Mouse (Mus musculus): ENCODE data around the gene Tmem167. TPM values are rescaled to one million over a fixed set of nuclear protein-coding genes. Genes with fewer than 3 reads are reported as not detected.

The Tmem167 gene
- total and polyA plus RNA-seq, 3 experiments = 15.0 to 22.5 TPM; not detected in 1

DNA sequence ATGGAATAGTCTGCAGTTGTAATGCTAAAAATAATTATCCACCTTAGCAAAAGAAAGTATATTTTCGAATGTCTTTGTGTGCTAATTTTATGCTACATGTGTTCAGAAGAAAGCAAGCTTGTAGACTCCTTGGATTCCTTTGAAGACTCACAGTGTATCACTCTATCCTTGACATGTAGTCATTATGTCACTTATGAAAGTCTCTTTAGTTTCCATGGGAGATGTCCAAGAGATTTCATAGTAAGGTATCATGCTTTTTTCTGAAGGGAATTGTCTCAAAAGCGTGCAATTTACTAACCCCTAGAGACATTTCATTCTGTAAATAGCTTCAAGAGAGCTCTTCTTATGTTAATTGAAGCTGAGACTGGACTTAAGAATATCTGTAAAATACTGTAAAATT lies 97.8 kb downstream of the Tmem167 start:
- Histone ChIP-seq H3K27ac (ENCODE audit: control insufficient read depth, low read depth, low read length) (no peak overlapping the region), H3K9me3 (replicated peaks; ENCODE audit: insufficient read depth, low read length) (no peaks in the 10 kb centered on the region), H3K27me3 (ENCODE audit: control insufficient read depth in 1 of 2, insufficient read depth in 2 of 2, low read length in 2 of 2) (no peaks in the 10 kb centered on the region; a peak in 1 of 4 replicates), H3K79me2 (ENCODE audit: control insufficient read depth, insufficient read depth, low read length, poor library complexity) (no peaks in the 10 kb centered on the region), H3K36me3 (ENCODE audit: control insufficient read depth in 1 of 2, insufficient read depth in 2 of 2, low read length in 2 of 2) (no peaks in the 10 kb centered on the region), H3K4me3 (ENCODE audit: control insufficient read depth in 1 of 2, insufficient read depth in 1 of 2, low read depth in 2 of 2, low read length in 2 of 2) (no peak overlapping the region), H3K4me1 (ENCODE audit: control insufficient read depth in 1 of 2, insufficient read depth in 2 of 2, low read length in 2 of 2) (no peaks in the 10 kb centered on the region), H3K9ac (ENCODE audit: control insufficient read depth, low read depth, low read length, poor library complexity, severe bottlenecking) (no peak overlapping the region)
- no peak for TF ChIP-seq GATA1 (IDR thresholded peaks at IDR 0.05; ENCODE audit: low read depth, low read length)
- TF ChIP-seq TCF12 (IDR thresholded peaks at IDR 0.05; ENCODE audit: low read depth, low read length) = no peak
- no peak for TF ChIP-seq CHD1 (IDR thresholded peaks at IDR 0.05; ENCODE audit: low read depth, low read length)
- no peak for DNase-seq (ENCODE audit: low read depth, low spot score)

DNA sequence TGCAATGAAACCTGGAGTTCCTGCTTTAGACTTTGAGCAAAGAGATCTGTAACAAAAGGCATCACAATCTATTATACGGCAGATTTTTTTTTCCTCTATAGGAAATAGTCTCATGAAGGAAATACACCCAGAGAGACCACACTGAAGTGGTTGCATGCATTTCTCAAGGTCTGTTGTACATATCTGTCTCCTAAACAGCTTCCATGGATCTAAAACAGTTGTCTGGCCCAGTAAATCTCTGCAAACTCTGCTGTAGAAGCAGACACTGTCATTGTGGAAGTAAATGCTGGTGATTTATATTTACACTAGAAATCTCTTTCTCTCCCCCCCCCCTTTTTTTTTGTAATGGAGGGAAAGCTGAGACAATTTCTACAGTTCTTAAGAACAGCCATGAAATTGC lies 99.1 kb downstream of the Tmem167 start:
- H3K27me3 ChIP-seq (ENCODE audit: control insufficient read depth in 1 of 2, insufficient read depth in 2 of 2, low read length in 2 of 2) = no peaks in the 10 kb centered on the region; a peak in 1 of 4 replicates
- no peak for TF ChIP-seq RAD21 (IDR thresholded peaks at IDR 0.05; ENCODE audit: low read depth, low read length)
- TF ChIP-seq MAFK (IDR thresholded peaks at IDR 0.05; ENCODE audit: borderline replicate concordance, low read depth, low read length) = no peak
- no peak for TF ChIP-seq MYC (IDR thresholded peaks at IDR 0.05; ENCODE audit: low read depth, low read length)
- TF ChIP-seq USF1 (IDR thresholded peaks at IDR 0.05; ENCODE audit: low read depth, low read length) = no peak
- TF ChIP-seq MAZ (IDR thresholded peaks at IDR 0.05; ENCODE audit: low read depth, low read length) = no peak
- no peak for TF ChIP-seq TBP (IDR thresholded peaks at IDR 0.05; ENCODE audit: low read depth, low read length)
- no peak for TF ChIP-seq UBTF (IDR thresholded peaks at IDR 0.05; ENCODE audit: borderline replicate concordance, insufficient read depth, low read depth, low read length)
- TF ChIP-seq HCFC1 (IDR thresholded peaks at IDR 0.05; ENCODE audit: low read depth, low read length) = no peak
- TF ChIP-seq ETS1 (IDR thresholded peaks at IDR 0.05; ENCODE audit: low read depth, low read length) = no peak
- no peak for TF ChIP-seq GATA1 (IDR thresholded peaks at IDR 0.05; ENCODE audit: low read depth, low read length)
- TF ChIP-seq BHLHE40 (IDR thresholded peaks at IDR 0.05; ENCODE audit: borderline replicate concordance, low read depth, low read length) = no peak
- TF ChIP-seq RCOR1 (IDR thresholded peaks at IDR 0.05; ENCODE audit: low read depth, low read length) = no peak
- TF ChIP-seq KAT2A (conservative IDR thresholded peaks at IDR 0.05; ENCODE audit: low read depth, low read length) = no peak
- no peak for TF ChIP-seq MEF2A (IDR thresholded peaks at IDR 0.05; ENCODE audit: extremely low read depth, insufficient replicate concordance, low read depth, low read length, poor library complexity, severe bottlenecking)
- TF ChIP-seq SIN3A (IDR thresholded peaks at IDR 0.05; ENCODE audit: low read length) = no peak
- TF ChIP-seq EP300 (IDR thresholded peaks at IDR 0.05; ENCODE audit: low read depth in 1 of 2, low read length in 2 of 2) = no peak
- no peak for TF ChIP-seq E2F4 (IDR thresholded peaks at IDR 0.05; ENCODE audit: borderline replicate concordance, low read depth, low read length)
- no peak for TF ChIP-seq ELF1 (IDR thresholded peaks at IDR 0.05; ENCODE audit: low read depth, low read length)
- no peak for DNase-seq (ENCODE audit: low read depth, low spot score)

More for the DNA sequence above, 99.1 kb downstream of the Tmem167 start:
- H3K27ac ChIP-seq (ENCODE audit: control insufficient read depth, low read depth, low read length) = no peak overlapping the region
- no peak overlapping the region for H3K4me3 ChIP-seq (ENCODE audit: control insufficient read depth in 1 of 2, insufficient read depth in 1 of 2, low read depth in 2 of 2, low read length in 2 of 2)
- no peaks in the 10 kb centered on the region for H3K36me3 ChIP-seq (ENCODE audit: control insufficient read depth in 1 of 2, insufficient read depth in 2 of 2, low read length in 2 of 2)
- H3K4me1 ChIP-seq (ENCODE audit: control insufficient read depth in 1 of 2, insufficient read depth in 2 of 2, low read length in 2 of 2) = no peaks in the 10 kb centered on the region
- no peak overlapping the region for H3K9ac ChIP-seq (ENCODE audit: control insufficient read depth, low read depth, low read length, poor library complexity, severe bottlenecking)
- H3K9me3 ChIP-seq (replicated peaks; ENCODE audit: insufficient read depth, low read length) = no peaks in the 10 kb centered on the region
- H3K79me2 ChIP-seq (ENCODE audit: control insufficient read depth, insufficient read depth, low read length, poor library complexity) = no peaks in the 10 kb centered on the region
